Mouse (Mus musculus) heart, adult 2 months (tissue): Measurements from ENCODE around the gene Olfr923. TPM values are rescaled to one million over a fixed set of nuclear protein-coding genes. Genes with fewer than 3 reads are reported as not detected.
"Not testable (repeated sequence)": the region's sequence is repeated elsewhere in the genome, so short reads cannot be mapped to it uniquely, and the experiment has no call there.

ENCODE experiments used
- DNase-seq, 2 experiments: peaks; one replicate each; pipeline ENCODE4 v3.0.0; 2021
- H3K27ac ChIP-seq: fragments of 200-600 bp; 2 replicates; pipeline ENCODE4 v1.8.1; 2022
- H3K27me3 ChIP-seq: fragments of 200-500 bp; 2 replicates; pipeline ENCODE4 v1.6.1; 2012; ENCODE audit warnings: mild to moderate bottlenecking, low read length, inconsistent platforms, mixed read lengths; ENCODE audit not compliant: control insufficient read depth, insufficient read depth
- H3K36me3 ChIP-seq: fragments of 200-500 bp; 2 replicates; pipeline ENCODE4 v1.6.1; 2012; ENCODE audit warnings: low read length, inconsistent platforms; ENCODE audit not compliant: control insufficient read depth, insufficient read depth
- H3K4me1 ChIP-seq: fragments of 200-500 bp; 2 replicates; pipeline ENCODE4 v1.6.1; 2011; ENCODE audit warnings: low read length; ENCODE audit not compliant: control insufficient read depth, insufficient read depth
- H3K4me3 ChIP-seq: fragments of 200-600 bp; 2 replicates; pipeline ENCODE4 v1.8.1; 2022
- H3K79me2 ChIP-seq: fragments of 200-500 bp; replicated peaks from 2 replicates; pipeline ENCODE4 v1.6.1; 2012; ENCODE audit warnings: mild to moderate bottlenecking, inconsistent platforms, low read length, moderate library complexity, mixed read lengths; ENCODE audit not compliant: control insufficient read depth, insufficient read depth
- H3K9ac ChIP-seq: fragments of 200-500 bp; 2 replicates; pipeline ENCODE4 v1.6.1; 2012; ENCODE audit warnings: low read depth, mild to moderate bottlenecking, control low read depth, inconsistent platforms, low read length, mixed read lengths
- CTCF ChIP-seq: fragments of 200-600 bp; IDR thresholded peaks from 2 replicates; pipeline ENCODE4 v1.8.1; 2022; ENCODE audit warnings: antibody characterized with exemption, mild to moderate bottlenecking, moderate library complexity
- EP300 ChIP-seq: fragments of 200-500 bp; IDR thresholded peaks from 2 replicates; pipeline ENCODE4 v1.6.1; 2011; ENCODE audit warnings: low read depth, low read length, control low read depth; ENCODE audit not compliant: insufficient read depth
- POLR2A ChIP-seq: fragments of 200-500 bp; IDR thresholded peaks from 2 replicates; pipeline ENCODE4 v1.6.1; 2011; ENCODE audit warnings: mild to moderate bottlenecking, low read depth, low read length, control low read depth; ENCODE audit not compliant: insufficient read depth
- WGBS: fragments of 180-500 bp; shearing (Covaris S2); methylation state at CpG from one replicate; pipeline ENCODE4 v1.1.7; 2018; 5-methylcytosine and 5-hydroxymethylcytosine counted together
- intact Hi-C: fragments of 180-260 bp; cut with DNase I; formaldehyde crosslinking; loops from one replicate; pipeline ENCODE4 v1.15.1; 2025
- polyA plus RNA-seq: library from polyadenylated mRNA; depleted of rRNA; stranded (reverse); fragments of >200 nt; gene quantifications from 2 replicates; pipeline ENCODE4 v1.2.3, GENCODE M21; 2012; rRNA removed
- total RNA-seq, 2 experiments: library from RNA; stranded (reverse); gene quantifications; 2 replicates each; pipeline ENCODE4 v1.2.3; 2021

Gene Olfr923
- total and polyA plus RNA-seq, 3 experiments = not detected

DNA sequence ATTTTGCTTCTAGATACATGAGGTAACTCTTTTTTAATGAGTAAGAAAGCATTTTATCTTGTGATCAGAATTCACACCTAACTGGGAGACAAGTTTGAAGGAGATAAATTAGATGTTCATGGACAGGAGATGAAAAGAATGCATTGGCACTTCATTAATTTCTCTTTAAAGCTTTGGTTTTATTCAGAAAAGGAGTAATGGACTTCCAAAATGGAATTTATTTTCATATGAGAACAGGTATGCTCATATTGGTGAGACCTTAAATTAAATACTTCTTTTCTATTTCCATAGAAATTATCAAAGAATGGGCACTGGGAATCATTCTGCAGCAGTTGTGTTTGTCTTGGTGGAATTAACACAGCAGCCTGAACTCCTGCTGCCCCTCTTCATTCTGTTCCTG lies 28.4 kb downstream of the Olfr923 start, which contains the start of gene Olfr26:
Olfr26 (plus strand) TSS at position 301 of the 400 bp plus-strand sequence.
- TF ChIP-seq CTCF (no peak), EP300 (no peak), POLR2A (no peak)

GRCm38 (mm10) chr9:38874880-38875279 lies 48.5 kb downstream of the Olfr923 start:
- H3K4me3 ChIP-seq, H3K4me1 ChIP-seq, intact Hi-C loops, H3K36me3 ChIP-seq, H3K9ac ChIP-seq, H3K79me2 ChIP-seq, H3K27me3 ChIP-seq, H3K27ac ChIP-seq, DNase-seq: not testable (repeated sequence)
- 54% methylated on average over 2 of the region's 2 CpGs for WGBS

More for the DNA sequence above, 28.4 kb downstream of the Olfr923 start, which contains the start of gene Olfr26:
- Histone ChIP-seq H3K36me3 (no peaks in the 10 kb centered on the region), H3K27ac (no peak within 1 kb of the TSS), H3K27me3 (no peaks in the 10 kb centered on the region), H3K79me2 (no peaks in the 10 kb centered on the region), H3K4me3 (no peak within 1 kb of the TSS), H3K4me1 (no peaks in the 10 kb centered on the region), H3K9ac (no peak within 1 kb of the TSS)
- no peak for DNase-seq
- intact Hi-C loops = no loop called here

GRCm38 (mm10) chr9:38876826-38877225 lies 50.5 kb downstream of the Olfr923 start, which contains the start of gene Olfr926:
Gene Olfr926 (plus strand): TSS chr9:38877126.
- no peaks in the 10 kb centered on the region for H3K36me3 ChIP-seq

More at GRCm38 (mm10) chr9:38876826-38877225, 50.5 kb downstream of the Olfr923 start, which contains the start of gene Olfr926:
- Histone ChIP-seq H3K4me1 (no peaks in the 10 kb centered on the region), H3K27ac (no peak within 1 kb of the TSS), H3K79me2 (no peaks in the 10 kb centered on the region), H3K27me3 (no peaks in the 10 kb centered on the region), H3K4me3 (no peak within 1 kb of the TSS), H3K9ac (no peak within 1 kb of the TSS)
- intact Hi-C loops = no loop called here
- TF ChIP-seq EP300 (no peak), POLR2A (no peak), CTCF (no peak)
- WGBS = 63% methylated on average over 2 of the region's 2 CpGs
- DNase-seq = no peak

Other genes starting within 250 kb of the Olfr923 start
- not detected for gene Olfr912, start 246.4 kb upstream of the Olfr923 start, total RNA-seq
- gene Olfr912, start 246.4 kb upstream of the Olfr923 start, polyA plus RNA-seq = not detected in 2 replicates
- not detected for gene Olfr913, start 233.8 kb upstream of the Olfr923 start, total RNA-seq
- gene Olfr913, start 233.8 kb upstream of the Olfr923 start, polyA plus RNA-seq = not detected in 2 replicates
- gene Olfr914, start 221.4 kb upstream of the Olfr923 start, total RNA-seq = not detected
- gene Olfr914, start 221.4 kb upstream of the Olfr923 start, polyA plus RNA-seq = not detected in 2 replicates
- gene Olfr916, start 166.7 kb upstream of the Olfr923 start, total RNA-seq = not detected
- gene Olfr916, start 166.7 kb upstream of the Olfr923 start, polyA plus RNA-seq = not detected in 2 replicates
- not detected for gene Olfr917, start 160.7 kb upstream of the Olfr923 start, total RNA-seq
- gene Olfr917, start 160.7 kb upstream of the Olfr923 start, polyA plus RNA-seq = not detected in 2 replicates
- gene Olfr918, start 151.9 kb upstream of the Olfr923 start, total RNA-seq = not detected
- not detected in 2 replicates for gene Olfr918, start 151.9 kb upstream of the Olfr923 start, polyA plus RNA-seq
- not detected for gene Olfr919, start 122.9 kb upstream of the Olfr923 start, total RNA-seq
- not detected in 2 replicates for gene Olfr919, start 122.9 kb upstream of the Olfr923 start, polyA plus RNA-seq
- 10 to 100 TPM; 24.8 to 31.6 TPM for gene Vwa5a, start 108.3 kb upstream of the Olfr923 start, total RNA-seq
- 13.3 and 27.1 TPM in 2 replicates for gene Vwa5a, start 108.3 kb upstream of the Olfr923 start, polyA plus RNA-seq
- gene Olfr920, start 74.2 kb upstream of the Olfr923 start, total RNA-seq = under 1 TPM in 1 of 2 experiments, not detected in 1; 0.05 TPM
- 0.06 and 0.12 TPM in 2 replicates for gene Olfr920, start 74.2 kb upstream of the Olfr923 start, polyA plus RNA-seq
- gene Olfr921, start 53.5 kb upstream of the Olfr923 start, total RNA-seq = not detected
- not detected in 2 replicates for gene Olfr921, start 53.5 kb upstream of the Olfr923 start, polyA plus RNA-seq
- not detected for gene Olfr922, start 11.9 kb upstream of the Olfr923 start, total RNA-seq
- gene Olfr922, start 11.9 kb upstream of the Olfr923 start, polyA plus RNA-seq = not detected in 2 replicates
- not detected for gene Olfr924, start 17.9 kb downstream of the Olfr923 start, total RNA-seq
- gene Olfr924, start 17.9 kb downstream of the Olfr923 start, polyA plus RNA-seq = not detected in 2 replicates
- not detected for gene Olfr26, start 28.5 kb downstream of the Olfr923 start, total RNA-seq
- gene Olfr26, start 28.5 kb downstream of the Olfr923 start, polyA plus RNA-seq = 0.18 TPM in 1 of 2 replicates, not detected in the other
- gene Olfr926, start 50.6 kb downstream of the Olfr923 start, total RNA-seq = not detected
- gene Olfr926, start 50.6 kb downstream of the Olfr923 start, polyA plus RNA-seq = not detected in 2 replicates
- gene Olfr930, start 103.3 kb downstream of the Olfr923 start, total RNA-seq = not detected
- not detected in 2 replicates for gene Olfr930, start 103.3 kb downstream of the Olfr923 start, polyA plus RNA-seq
- gene Olfr933, start 145.8 kb downstream of the Olfr923 start, total RNA-seq = not detected
- gene Olfr933, start 145.8 kb downstream of the Olfr923 start, polyA plus RNA-seq = not detected in 2 replicates
- gene Olfr934, start 161.8 kb downstream of the Olfr923 start, total RNA-seq = not detected
- not detected in 2 replicates for gene Olfr934, start 161.8 kb downstream of the Olfr923 start, polyA plus RNA-seq
- not detected for gene Olfr935, start 173.1 kb downstream of the Olfr923 start, total RNA-seq
- not detected in 2 replicates for gene Olfr935, start 173.1 kb downstream of the Olfr923 start, polyA plus RNA-seq
- gene Olfr146, start 196.8 kb downstream of the Olfr923 start, total RNA-seq = not detected
- gene Olfr146, start 196.8 kb downstream of the Olfr923 start, polyA plus RNA-seq = not detected in 2 replicates
- gene Olfr937, start 238.4 kb downstream of the Olfr923 start, total RNA-seq = not detected
- gene Olfr937, start 238.4 kb downstream of the Olfr923 start, polyA plus RNA-seq = not detected in 2 replicates